Mouse (Mus musculus): ENCODE measurements around the gene Slc31a2.

- TF ChIP-seq POLR2A (IDR thresholded peaks at IDR 0.05; ENCODE audit: control insufficient read depth in 1 of 2, insufficient read depth in 1 of 2, low read depth in 1 of 2, low read length in 2 of 2, poor library complexity in 1 of 2), result no peak
- peak in 2 of 3 experiments; percentile 7 to 25; a peak in 1 of 6 replicates for TF ChIP-seq CTCF (IDR thresholded peaks at IDR 0.05 in 2 of 3, conservative IDR thresholded peaks at IDR 0.05 in 1 of 3; ENCODE audit: control insufficient read depth in 1 of 3, insufficient read depth in 1 of 3, low read depth in 2 of 3, low read length in 3 of 3, poor library complexity in 1 of 3, severe bottlenecking in 1 of 3)
- TF ChIP-seq MXI1 (IDR thresholded peaks at IDR 0.05; ENCODE audit: low read depth, low read length), result no peak
- no peak for TF ChIP-seq USF1 (IDR thresholded peaks at IDR 0.05; ENCODE audit: low read depth, low read length)
- no peak for TF ChIP-seq POLR2AphosphoS2 (IDR thresholded peaks at IDR 0.05; ENCODE audit: low read length)
- TF ChIP-seq SMC3 (IDR thresholded peaks at IDR 0.05; ENCODE audit: low read depth, low read length), result no peak
- no peak for TF ChIP-seq TBP (IDR thresholded peaks at IDR 0.05; ENCODE audit: low read depth, low read length)
- TF ChIP-seq EP300 (IDR thresholded peaks at IDR 0.05; ENCODE audit: low read depth in 1 of 2, low read length in 2 of 2), result no peak
Measured at GRCm38 (mm10) chr4:62229448-62229847, 32.9 kb upstream of the Slc31a2 start.
